In genomic region chr14:66424141-66424540, GRCm38 (mm10) we compare ENCODE assay signal across 8 mouse cellular contexts.
DNase-seq lines count a peak whose midpoint lies in the region; ATAC-seq and TF ChIP-seq lines count a peak whose summit lies in the region.

No protein-coding gene starts in this region.

- H3K27me3 ChIP-seq in hindbrain, embryonic 15.5 days = no peaks in the 10 kb centered on the region
- no peaks in the 10 kb centered on the region for H3K27me3 ChIP-seq in midbrain, postnatal 0 days (ENCODE audit: insufficient read depth, low read length)

- 5% methylated on average over 5 of the region's 5 CpGs for WGBS in hindbrain, embryonic 15.5 days
- 5% methylated on average over 5 of the region's 5 CpGs for WGBS in midbrain, postnatal 0 days

- no peak overlapping the region for H3K27ac ChIP-seq in hindbrain, embryonic 15.5 days (replicated peaks)
- no peak overlapping the region for H3K27ac ChIP-seq in midbrain, postnatal 0 days (ENCODE audit: low read depth, low read length)

- H3K4me2 ChIP-seq in hindbrain, embryonic 15.5 days = peak overlapping the region; percentile 11; the same call in 1 of the 2 replicates
- no peak overlapping the region for H3K4me2 ChIP-seq in midbrain, postnatal 0 days (ENCODE audit: low read depth, low read length, poor library complexity, severe bottlenecking)

- peaks cover 15% of the 10 kb centered on the region for H3K4me1 ChIP-seq in hindbrain, embryonic 15.5 days (replicated peaks)
- H3K4me1 ChIP-seq in midbrain, postnatal 0 days (ENCODE audit: insufficient read depth, low read length) = peaks cover 2% of the 10 kb centered on the region; the same call in 1 of the 2 replicates

- no peak overlapping the region for H3K4me3 ChIP-seq in hindbrain, embryonic 15.5 days
- H3K4me3 ChIP-seq in midbrain, postnatal 0 days (ENCODE audit: low read depth, low read length) = no peak overlapping the region

- TF ChIP-seq CTCF in midbrain, postnatal 0 days (IDR thresholded peaks at IDR 0.05) = peak; percentile 69

- no peaks in the 10 kb centered on the region for H3K36me3 ChIP-seq in hindbrain, embryonic 15.5 days
- H3K36me3 ChIP-seq in midbrain, postnatal 0 days (ENCODE audit: insufficient read depth, low read length) = no peaks in the 10 kb centered on the region

- no peak overlapping the region for H3K9ac ChIP-seq in hindbrain, embryonic 15.5 days
- H3K9ac ChIP-seq in midbrain, postnatal 0 days (replicated peaks; ENCODE audit: low read length, poor library complexity, severe bottlenecking) = no peak overlapping the region

- H3K9me3 ChIP-seq in hindbrain, embryonic 15.5 days = no peaks in the 10 kb centered on the region
- H3K9me3 ChIP-seq in midbrain, postnatal 0 days (ENCODE audit: low read length) = no peaks in the 10 kb centered on the region

- peak; percentile 1 to 25 for DNase-seq in kidney, postnatal 36 days
- no peak for DNase-seq in kidney, adult 9 months
- peak; percentile 40 for DNase-seq in embryo, embryonic 11 days
- DNase-seq in midbrain, postnatal 0 days (ENCODE audit: low spot score) = peak; percentile 70
- no peak for DNase-seq in adipocyte (ENCODE audit: low spot score)
- no peak for DNase-seq in T-cell, adult 2 months (ENCODE audit: low spot score)
- no peak for DNase-seq in B cell, adult 2 months

- ATAC-seq in hindbrain, embryonic 15.5 days (ENCODE audit: low FRiP score, low read depth) = no peak
- no peak for ATAC-seq in midbrain, postnatal 0 days (ENCODE audit: low FRiP score)

Comparison
In these comparisons a context has a peak if more than half of its experiments do, and no peak if none do; other contexts are left out.
1. DNase-seq: peak in kidney, postnatal 36 days (2 of 2), embryo, embryonic 11 days (single experiment) and midbrain, postnatal 0 days (single experiment); none in kidney, adult 9 months (single experiment), adipocyte (single experiment), T-cell, adult 2 months (single experiment) and B cell, adult 2 months (0 of 2).